Mouse (Mus musculus) liver, postnatal 0 days (tissue): ENCODE measurements around the gene Wdr6.

Source experiments
- CTCF ChIP-seq: sonication (generic); IDR thresholded peaks from 2 replicates; pipeline ENCODE4 v1.5.1; 2016; ENCODE audit warnings: antibody characterized with exemption, low read depth
- EP300 ChIP-seq: IDR thresholded peaks from 2 replicates; pipeline ENCODE4 v1.6.1; 2016; ENCODE audit warnings: antibody characterized with exemption, low read depth, mild to moderate bottlenecking

GRCm38 (mm10) chr9:108570207-108570896, 8.2 kb downstream of the Wdr6 start:
- TF ChIP-seq CTCF (peak; percentile 87), EP300 (no peak)
